Mouse (Mus musculus): ENCODE results near the gene Gfod1. TPM values are rescaled to one million over a fixed set of nuclear protein-coding genes. Genes with fewer than 3 reads are reported as not detected.

Gene Gfod1
- total RNA-seq, 1 experiment = 4.8 TPM

GRCm38 (mm10) chr13:43268539-43269327, 35.2 kb downstream of the Gfod1 start:
- H3K9me3 ChIP-seq (ENCODE audit: control insufficient read depth, insufficient read depth, low read depth, low read length) = no peaks in the 10 kb centered on the region
- H3K9ac ChIP-seq (ENCODE audit: insufficient read depth, low read depth, low read length, poor library complexity, severe bottlenecking) = no peak overlapping the region
- TF ChIP-seq ZC3H11A (IDR thresholded peaks at IDR 0.05; ENCODE audit: borderline replicate concordance, low read depth, low read length) (no peak), ZNF384 (IDR thresholded peaks at IDR 0.05; ENCODE audit: low read depth, low read length) (no peak)
- no peak overlapping the region for H3K27ac ChIP-seq (ENCODE audit: insufficient read depth, low read depth, low read length, poor library complexity, severe bottlenecking)
- peaks cover 6 to 22% of the 10 kb centered on the region in 2 experiments for H3K4me1 ChIP-seq (ENCODE audit: control insufficient read depth in 2 of 2, insufficient read depth in 2 of 2, low read length in 2 of 2, poor library complexity in 1 of 2)
- in situ Hi-C loops (cut with MboI; ENCODE audit: low sequenced_read_pairs in 2 of 2, unreplicated experiment in 2 of 2) = no loop called here
- no peak for DNase-seq (ENCODE audit: low read depth, low spot score)
- H3K4me3 ChIP-seq (ENCODE audit: insufficient read depth in 1 of 2, low read depth in 1 of 2, low read length in 2 of 2, poor library complexity in 1 of 2, severe bottlenecking in 1 of 2) = no peak overlapping the region
- H3K36me3 ChIP-seq (ENCODE audit: control insufficient read depth, insufficient read depth, low read length, poor library complexity, severe bottlenecking) = no peaks in the 10 kb centered on the region

GRCm38 (mm10) chr13:43267902-43268301, 36.1 kb downstream of the Gfod1 start:
- Histone ChIP-seq H3K36me3 (ENCODE audit: control insufficient read depth, insufficient read depth, low read length, poor library complexity, severe bottlenecking) (no peaks in the 10 kb centered on the region), H3K9me3 (ENCODE audit: control insufficient read depth, insufficient read depth, low read depth, low read length) (no peaks in the 10 kb centered on the region), H3K27ac (ENCODE audit: insufficient read depth, low read depth, low read length, poor library complexity, severe bottlenecking) (no peak overlapping the region), H3K4me3 (ENCODE audit: insufficient read depth in 1 of 2, low read depth in 1 of 2, low read length in 2 of 2, poor library complexity in 1 of 2, severe bottlenecking in 1 of 2) (no peak overlapping the region), H3K9ac (ENCODE audit: insufficient read depth, low read depth, low read length, poor library complexity, severe bottlenecking) (no peak overlapping the region), H3K4me1 (ENCODE audit: control insufficient read depth in 2 of 2, insufficient read depth in 2 of 2, low read length in 2 of 2, poor library complexity in 1 of 2) (peaks cover 4 to 17% of the 10 kb centered on the region in 2 experiments; a peak in 3 of 4 replicates)
- no peak for TF ChIP-seq MAFK (IDR thresholded peaks at IDR 0.05; ENCODE audit: insufficient read depth, low read depth, low read length)
- no peak for TF ChIP-seq ZC3H11A (IDR thresholded peaks at IDR 0.05; ENCODE audit: borderline replicate concordance, low read depth, low read length)
- TF ChIP-seq CHD2 (IDR thresholded peaks at IDR 0.05; ENCODE audit: low read depth, low read length) = no peak
- no peak for TF ChIP-seq HCFC1 (IDR thresholded peaks at IDR 0.05; ENCODE audit: borderline replicate concordance, insufficient read depth, low read length)
- TF ChIP-seq ZNF384 (IDR thresholded peaks at IDR 0.05; ENCODE audit: low read depth, low read length) = no peak
- DNase-seq (ENCODE audit: low read depth, low spot score) = no peak
- in situ Hi-C loops (cut with MboI; ENCODE audit: low sequenced_read_pairs in 2 of 2, unreplicated experiment in 2 of 2) = no loop called here

- Histone ChIP-seq H3K9ac (ENCODE audit: insufficient read depth, low read depth, low read length, poor library complexity, severe bottlenecking) (no peak overlapping the region), H3K36me3 (ENCODE audit: control insufficient read depth, insufficient read depth, low read length, poor library complexity, severe bottlenecking) (no peaks in the 10 kb centered on the region), H3K4me1 (ENCODE audit: control insufficient read depth in 2 of 2, insufficient read depth in 2 of 2, low read length in 2 of 2, poor library complexity in 1 of 2) (peaks cover 1 to 16% of the 10 kb centered on the region in 2 experiments; a peak in 2 of 4 replicates), H3K4me3 (ENCODE audit: insufficient read depth in 1 of 2, low read depth in 1 of 2, low read length in 2 of 2, poor library complexity in 1 of 2, severe bottlenecking in 1 of 2) (no peak overlapping the region), H3K27ac (ENCODE audit: insufficient read depth, low read depth, low read length, poor library complexity, severe bottlenecking) (no peak overlapping the region), H3K9me3 (ENCODE audit: control insufficient read depth, insufficient read depth, low read depth, low read length) (no peaks in the 10 kb centered on the region)
- DNase-seq (ENCODE audit: low read depth, low spot score) = no peak
- in situ Hi-C loops (cut with MboI; ENCODE audit: low sequenced_read_pairs in 2 of 2, unreplicated experiment in 2 of 2) = no loop called here
- TF ChIP-seq HCFC1 (IDR thresholded peaks at IDR 0.05; ENCODE audit: borderline replicate concordance, insufficient read depth, low read length) (no peak), ZC3H11A (IDR thresholded peaks at IDR 0.05; ENCODE audit: borderline replicate concordance, low read depth, low read length) (no peak), CHD2 (IDR thresholded peaks at IDR 0.05; ENCODE audit: low read depth, low read length) (no peak), ZNF384 (IDR thresholded peaks at IDR 0.05; ENCODE audit: low read depth, low read length) (no peak)
Measured at GRCm38 (mm10) chr13:43267216-43267615, 36.8 kb downstream of the Gfod1 start.

GRCm38 (mm10) chr13:43266333-43266732, 37.6 kb downstream of the Gfod1 start:
- Histone ChIP-seq H3K9me3 (ENCODE audit: control insufficient read depth, insufficient read depth, low read depth, low read length) (no peaks in the 10 kb centered on the region), H3K4me1 (ENCODE audit: control insufficient read depth in 2 of 2, insufficient read depth in 2 of 2, low read length in 2 of 2, poor library complexity in 1 of 2) (peaks cover 4 to 18% of the 10 kb centered on the region in 2 experiments; a peak in 3 of 4 replicates), H3K4me3 (ENCODE audit: insufficient read depth in 1 of 2, low read depth in 1 of 2, low read length in 2 of 2, poor library complexity in 1 of 2, severe bottlenecking in 1 of 2) (no peak overlapping the region), H3K36me3 (ENCODE audit: control insufficient read depth, insufficient read depth, low read length, poor library complexity, severe bottlenecking) (no peaks in the 10 kb centered on the region), H3K9ac (ENCODE audit: insufficient read depth, low read depth, low read length, poor library complexity, severe bottlenecking) (no peak overlapping the region), H3K27ac (ENCODE audit: insufficient read depth, low read depth, low read length, poor library complexity, severe bottlenecking) (no peak overlapping the region)
- TF ChIP-seq ZC3H11A (IDR thresholded peaks at IDR 0.05; ENCODE audit: borderline replicate concordance, low read depth, low read length) = no peak
- TF ChIP-seq ZNF384 (IDR thresholded peaks at IDR 0.05; ENCODE audit: low read depth, low read length) = no peak
- TF ChIP-seq MAFK (IDR thresholded peaks at IDR 0.05; ENCODE audit: insufficient read depth, low read depth, low read length) = no peak
- no peak for TF ChIP-seq HCFC1 (IDR thresholded peaks at IDR 0.05; ENCODE audit: borderline replicate concordance, insufficient read depth, low read length)
- no peak for TF ChIP-seq CHD2 (IDR thresholded peaks at IDR 0.05; ENCODE audit: low read depth, low read length)
- in situ Hi-C loops (cut with MboI; ENCODE audit: low sequenced_read_pairs in 2 of 2, unreplicated experiment in 2 of 2) = no loop called here
- DNase-seq (ENCODE audit: low read depth, low spot score) = no peak

All from ES-E14 (cell line).